Mouse (Mus musculus): ENCODE measurements around the gene Slc28a3. TPM values are rescaled to one million over a fixed set of nuclear protein-coding genes. Genes with fewer than 3 reads are reported as not detected.

Slc28a3 gene
- total RNA-seq (2014; fragmentation: Nextera tagmentation) (not detected in 2 replicates), total RNA-seq (2017) (0.06 and 0.33 TPM in 2 replicates), polyA plus RNA-seq (2012) (not detected in 2 replicates)

- TF ChIP-seq TAL1 (conservative IDR thresholded peaks at IDR 0.05; ENCODE audit: low read depth, low read length) (no peak), GATA1 (IDR thresholded peaks at IDR 0.05; ENCODE audit: borderline replicate concordance, low read length) (no peak), POLR2AphosphoS5 (IDR thresholded peaks at IDR 0.05; ENCODE audit: insufficient replicate concordance, low read depth, low read length) (no peak), CTCF (IDR thresholded peaks at IDR 0.05; ENCODE audit: low read depth, low read length) (no peak), GATA2 (IDR thresholded peaks at IDR 0.05; ENCODE audit: borderline replicate concordance, low read depth, low read length) (no peak)
- Histone ChIP-seq H3K36me3 (replicated peaks) (no peaks in the 10 kb centered on the region), H3K9me3 (replicated peaks) (no peaks in the 10 kb centered on the region), H3K27me3 (ENCODE audit: insufficient read depth, low read length) (0 out of 2 replicates have a peak, but pooled peaks cover 4% of the 10 kb centered on the region), H3K4me1 (ENCODE audit: insufficient read depth, low read depth, low read length) (no peaks in the 10 kb centered on the region), H3K4me3 (ENCODE audit: low read depth, low read length) (no peak within 1 kb of the TSS)
- ATAC-seq (ENCODE audit: extremely low read depth, insufficient number of reproducible peaks, low FRiP score, poor library complexity, severe bottlenecking) = no peak
- DNase-seq (ENCODE audit: low spot score) = no peak
These were observed at the start of gene Slc28a3 for GRCm38 (mm10) chr13:58610716-58611115. Gene Slc28a3, minus strand, starts transcription at chr13:58610877.

- H3K9me3 ChIP-seq (replicated peaks) = peaks cover 54% of the 10 kb centered on the region
- ATAC-seq (ENCODE audit: extremely low read depth, insufficient number of reproducible peaks, low FRiP score, poor library complexity, severe bottlenecking) (no peak), DNase-seq (ENCODE audit: low spot score) (no peak)
- H3K4me1 ChIP-seq (ENCODE audit: insufficient read depth, low read depth, low read length) = no peaks in the 10 kb centered on the region; the same call in 1 of the 2 replicates
- H3K36me3 ChIP-seq (replicated peaks) = no peaks in the 10 kb centered on the region
- H3K27me3 ChIP-seq (ENCODE audit: insufficient read depth, low read length) = no peaks in the 10 kb centered on the region
- TF ChIP-seq TAL1 (conservative IDR thresholded peaks at IDR 0.05; ENCODE audit: low read depth, low read length) (no peak), POLR2AphosphoS5 (IDR thresholded peaks at IDR 0.05; ENCODE audit: insufficient replicate concordance, low read depth, low read length) (no peak), GATA2 (IDR thresholded peaks at IDR 0.05; ENCODE audit: borderline replicate concordance, low read depth, low read length) (no peak), GATA1 (IDR thresholded peaks at IDR 0.05; ENCODE audit: borderline replicate concordance, low read length) (no peak), CTCF (IDR thresholded peaks at IDR 0.05; ENCODE audit: low read depth, low read length) (no peak)
- H3K4me3 ChIP-seq (ENCODE audit: low read depth, low read length) = no peak overlapping the region
These were observed 47.3 kb upstream of the Slc28a3 start for GRCm38 (mm10) chr13:58657987-58658386.

- no peaks in the 10 kb centered on the region for H3K36me3 ChIP-seq (replicated peaks)
These were observed 46.2 kb upstream of the Slc28a3 start for GRCm38 (mm10) chr13:58656885-58657284.

GRCm38 (mm10) chr13:58655552-58655951 is 44.9 kb upstream of the Slc28a3 start:
- TF ChIP-seq GATA1 (IDR thresholded peaks at IDR 0.05; ENCODE audit: borderline replicate concordance, low read length) = no peak
- H3K4me3 ChIP-seq (ENCODE audit: low read depth, low read length) = no peak overlapping the region
- peaks cover 46% of the 10 kb centered on the region for H3K9me3 ChIP-seq (replicated peaks)

More at GRCm38 (mm10) chr13:58656885-58657284, 46.2 kb upstream of the Slc28a3 start:
- Histone ChIP-seq H3K9me3 (replicated peaks) (peaks cover 52% of the 10 kb centered on the region), H3K4me3 (ENCODE audit: low read depth, low read length) (no peak overlapping the region), H3K4me1 (ENCODE audit: insufficient read depth, low read depth, low read length) (no peaks in the 10 kb centered on the region; the same call in 1 of the 2 replicates), H3K27me3 (ENCODE audit: insufficient read depth, low read length) (no peaks in the 10 kb centered on the region)
- ATAC-seq (ENCODE audit: extremely low read depth, insufficient number of reproducible peaks, low FRiP score, poor library complexity, severe bottlenecking) (no peak), DNase-seq (ENCODE audit: low spot score) (no peak)
- TF ChIP-seq POLR2AphosphoS5 (IDR thresholded peaks at IDR 0.05; ENCODE audit: insufficient replicate concordance, low read depth, low read length) (no peak), GATA1 (IDR thresholded peaks at IDR 0.05; ENCODE audit: borderline replicate concordance, low read length) (no peak)

GRCm38 (mm10) chr13:58640330-58640729 is 29.7 kb upstream of the Slc28a3 start:
- Histone ChIP-seq H3K4me1 (ENCODE audit: insufficient read depth, low read depth, low read length) (no peaks in the 10 kb centered on the region), H3K27me3 (ENCODE audit: insufficient read depth, low read length) (no peaks in the 10 kb centered on the region), H3K4me3 (ENCODE audit: low read depth, low read length) (no peak overlapping the region), H3K36me3 (replicated peaks) (no peaks in the 10 kb centered on the region), H3K9me3 (replicated peaks) (no peaks in the 10 kb centered on the region)
- no peak for DNase-seq (ENCODE audit: low spot score)
- TF ChIP-seq TAL1 (conservative IDR thresholded peaks at IDR 0.05; ENCODE audit: low read depth, low read length) = no peak
- TF ChIP-seq GATA1 (IDR thresholded peaks at IDR 0.05; ENCODE audit: borderline replicate concordance, low read length) = no peak
- peak; percentile 32; the same call in 1 of the 2 replicates for TF ChIP-seq CTCF (IDR thresholded peaks at IDR 0.05; ENCODE audit: low read depth, low read length)
- TF ChIP-seq GATA2 (IDR thresholded peaks at IDR 0.05; ENCODE audit: borderline replicate concordance, low read depth, low read length) = no peak
- ATAC-seq (ENCODE audit: extremely low read depth, insufficient number of reproducible peaks, low FRiP score, poor library complexity, severe bottlenecking) = no peak

More at GRCm38 (mm10) chr13:58655552-58655951, 44.9 kb upstream of the Slc28a3 start:
- Histone ChIP-seq H3K27me3 (ENCODE audit: insufficient read depth, low read length) (no peaks in the 10 kb centered on the region), H3K4me1 (ENCODE audit: insufficient read depth, low read depth, low read length) (no peaks in the 10 kb centered on the region; the same call in 1 of the 2 replicates), H3K36me3 (replicated peaks) (no peaks in the 10 kb centered on the region)
- ATAC-seq (ENCODE audit: extremely low read depth, insufficient number of reproducible peaks, low FRiP score, poor library complexity, severe bottlenecking) (no peak), DNase-seq (ENCODE audit: low spot score) (no peak)

GRCm38 (mm10) chr13:58638950-58639349 is 28.3 kb upstream of the Slc28a3 start:
- Histone ChIP-seq H3K4me3 (ENCODE audit: low read depth, low read length) (no peak overlapping the region), H3K4me1 (ENCODE audit: insufficient read depth, low read depth, low read length) (no peaks in the 10 kb centered on the region), H3K27me3 (ENCODE audit: insufficient read depth, low read length) (no peaks in the 10 kb centered on the region), H3K9me3 (replicated peaks) (no peaks in the 10 kb centered on the region), H3K36me3 (replicated peaks) (no peaks in the 10 kb centered on the region)
- DNase-seq (ENCODE audit: low spot score) (no peak), ATAC-seq (ENCODE audit: extremely low read depth, insufficient number of reproducible peaks, low FRiP score, poor library complexity, severe bottlenecking) (no peak)
- TF ChIP-seq GATA1 (IDR thresholded peaks at IDR 0.05; ENCODE audit: borderline replicate concordance, low read length) (no peak), GATA2 (IDR thresholded peaks at IDR 0.05; ENCODE audit: borderline replicate concordance, low read depth, low read length) (no peak), CTCF (IDR thresholded peaks at IDR 0.05; ENCODE audit: low read depth, low read length) (no peak), POLR2AphosphoS5 (IDR thresholded peaks at IDR 0.05; ENCODE audit: insufficient replicate concordance, low read depth, low read length) (no peak), TAL1 (conservative IDR thresholded peaks at IDR 0.05; ENCODE audit: low read depth, low read length) (no peak)

Data from G1E (cell line).